Mouse (Mus musculus): Measurements from ENCODE around the gene Slc25a35.

DNA sequence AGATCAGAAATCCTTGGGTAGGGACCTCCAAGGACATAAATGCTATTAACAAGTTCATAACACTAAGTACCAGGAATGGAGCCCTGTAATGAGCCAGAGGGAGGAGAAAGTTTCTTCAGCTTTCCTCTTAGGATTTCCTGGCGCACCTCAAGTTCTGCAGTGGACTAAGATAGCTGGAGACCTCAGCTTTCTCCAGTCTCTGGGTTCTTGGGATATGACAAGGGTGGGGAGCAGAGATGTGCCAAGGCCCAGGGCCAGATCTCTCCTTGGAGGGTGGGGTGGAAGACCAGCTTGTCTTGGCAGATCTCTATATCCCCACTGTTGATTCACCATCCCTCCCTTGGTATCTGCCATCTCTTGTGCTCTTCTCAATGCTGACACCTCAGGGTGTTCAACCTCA, 7.7 kb downstream of the Slc25a35 start:
- TF ChIP-seq POLR2A (IDR thresholded peaks at IDR 0.05; ENCODE audit: low read depth, low read length): no peak
- TF ChIP-seq CTCF (IDR thresholded peaks at IDR 0.05; ENCODE audit: borderline replicate concordance, insufficient read depth, low read length): no peak
